Mouse (Mus musculus): Measurements from ENCODE around the gene Ccnj. TPM values are rescaled to one million over a fixed set of nuclear protein-coding genes. Genes with fewer than 3 reads are reported as not detected.
A peak's percentile ranks its signal among the peaks of the same experiment; 100 is the strongest.

Ccnj gene
- polyA plus RNA-seq, 1 experiment from 2014 or later = 2.5 TPM

DNA sequence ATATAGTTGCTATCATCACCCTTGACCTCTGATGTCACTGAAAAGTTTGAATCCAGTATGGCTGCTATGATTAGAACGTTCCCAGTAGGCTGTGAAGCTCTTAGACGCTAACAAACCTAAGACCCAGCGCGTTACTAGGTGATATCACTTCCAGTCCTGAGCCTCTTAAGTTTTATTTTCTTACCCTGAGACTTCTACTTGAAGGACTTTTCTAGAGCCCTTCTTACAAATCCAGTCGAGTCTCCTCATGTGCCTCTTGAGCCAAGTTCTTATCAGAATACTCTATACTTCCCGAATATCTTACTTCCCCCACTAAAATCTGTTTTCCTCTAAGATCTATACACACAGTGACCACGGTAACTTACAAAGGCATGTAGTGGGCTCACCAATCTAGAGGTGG, 7.1 kb downstream of the Ccnj start:
- H3K9me3 ChIP-seq (ENCODE audit: low read length) = no peaks in the 10 kb centered on the region
- ATAC-seq = no peak
- WGBS (ENCODE audit: insufficient replicate concordance) = 78% methylated on average over 7 of the region's 7 CpGs
- no peak for DNase-seq
- no peak overlapping the region for H3K4me2 ChIP-seq (ENCODE audit: low read depth, low read length)
- H3K36me3 ChIP-seq (replicated peaks; ENCODE audit: insufficient read depth, low read length) = peaks cover 26% of the 10 kb centered on the region
- no peak for TF ChIP-seq CTCF (IDR thresholded peaks at IDR 0.05; ENCODE audit: low read depth)
- no peak for TF ChIP-seq EP300 (IDR thresholded peaks at IDR 0.05; ENCODE audit: low read depth)
- no peaks in the 10 kb centered on the region; the same call in 1 of the 2 replicates for H3K4me1 ChIP-seq (ENCODE audit: insufficient read depth)
- H3K4me3 ChIP-seq (ENCODE audit: low read depth, low read length) = no peak overlapping the region
- H3K9ac ChIP-seq (replicated peaks) = no peak overlapping the region
- no peak overlapping the region for H3K27ac ChIP-seq (ENCODE audit: low read depth)
- H3K27me3 ChIP-seq (ENCODE audit: insufficient read depth, low read length) = no peaks in the 10 kb centered on the region

DNA sequence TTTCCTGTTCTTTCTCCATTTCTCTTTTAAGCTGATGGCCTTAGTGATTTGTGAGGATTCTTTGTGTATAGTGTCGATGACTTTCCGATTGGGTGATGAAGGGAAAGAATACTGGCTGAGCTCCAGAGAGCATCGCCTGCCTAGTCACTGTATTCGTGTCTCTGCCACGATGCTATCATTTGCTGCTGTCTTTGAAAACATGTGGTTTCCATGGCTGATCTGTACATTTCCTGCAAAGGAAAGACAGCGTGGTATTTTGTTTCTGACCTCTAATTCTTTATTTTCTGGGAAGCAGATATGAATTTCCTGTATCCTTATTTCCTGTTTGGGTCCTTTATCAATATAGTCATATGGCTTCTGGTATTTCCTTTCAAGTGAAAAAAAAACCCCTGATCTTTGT, 9.2 kb downstream of the Ccnj start:
- Histone ChIP-seq H3K9me3 (ENCODE audit: low read length) (no peaks in the 10 kb centered on the region), H3K27ac (ENCODE audit: low read depth) (no peak overlapping the region), H3K4me3 (ENCODE audit: low read depth, low read length) (no peak overlapping the region), H3K4me1 (ENCODE audit: insufficient read depth) (no peaks in the 10 kb centered on the region), H3K9ac (replicated peaks) (no peak overlapping the region), H3K36me3 (replicated peaks; ENCODE audit: insufficient read depth, low read length) (peaks cover 35% of the 10 kb centered on the region), H3K27me3 (ENCODE audit: insufficient read depth, low read length) (no peaks in the 10 kb centered on the region), H3K4me2 (ENCODE audit: low read depth, low read length) (no peak overlapping the region)
- WGBS (ENCODE audit: insufficient replicate concordance) = 43% methylated on average over 6 of the region's 6 CpGs
- ATAC-seq (peak; percentile 41; the same call in 1 of the 2 replicates), DNase-seq (no peak)
- TF ChIP-seq CTCF (IDR thresholded peaks at IDR 0.05; ENCODE audit: low read depth) = no peak
- TF ChIP-seq EP300 (IDR thresholded peaks at IDR 0.05; ENCODE audit: low read depth) = peak; percentile 70

DNA sequence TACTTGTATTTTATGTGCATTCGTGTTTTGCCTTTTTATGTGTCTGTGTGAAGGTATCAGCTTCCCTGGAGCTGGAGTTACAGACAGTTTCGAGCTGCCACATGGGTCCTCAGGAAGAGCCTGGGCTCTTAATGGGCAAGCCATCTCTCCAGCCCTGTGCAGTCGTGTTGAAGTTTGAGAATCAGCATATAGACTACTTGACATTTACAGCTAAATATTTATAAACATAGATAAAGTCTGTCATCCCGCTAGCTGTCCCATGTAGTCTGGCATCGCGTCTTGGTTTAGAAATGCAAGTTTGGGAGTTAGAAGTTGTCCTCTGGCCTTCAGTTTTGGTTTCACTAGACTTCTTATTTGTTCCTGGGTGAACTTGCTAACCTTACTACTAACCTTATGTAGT, 10.0 kb downstream of the Ccnj start:
- Histone ChIP-seq H3K9me3 (ENCODE audit: low read length) (no peaks in the 10 kb centered on the region), H3K4me1 (ENCODE audit: insufficient read depth) (no peaks in the 10 kb centered on the region), H3K36me3 (replicated peaks; ENCODE audit: insufficient read depth, low read length) (peaks cover 43% of the 10 kb centered on the region), H3K4me3 (ENCODE audit: low read depth, low read length) (no peak overlapping the region), H3K4me2 (ENCODE audit: low read depth, low read length) (no peak overlapping the region), H3K27me3 (ENCODE audit: insufficient read depth, low read length) (no peaks in the 10 kb centered on the region), H3K9ac (replicated peaks) (no peak overlapping the region), H3K27ac (ENCODE audit: low read depth) (no peak overlapping the region)
- TF ChIP-seq EP300 (IDR thresholded peaks at IDR 0.05; ENCODE audit: low read depth) (no peak), CTCF (IDR thresholded peaks at IDR 0.05; ENCODE audit: low read depth) (no peak)
- 72% methylated on average over 6 of the region's 6 CpGs for WGBS (ENCODE audit: insufficient replicate concordance)
- ATAC-seq (no peak), DNase-seq (no peak)

DNA sequence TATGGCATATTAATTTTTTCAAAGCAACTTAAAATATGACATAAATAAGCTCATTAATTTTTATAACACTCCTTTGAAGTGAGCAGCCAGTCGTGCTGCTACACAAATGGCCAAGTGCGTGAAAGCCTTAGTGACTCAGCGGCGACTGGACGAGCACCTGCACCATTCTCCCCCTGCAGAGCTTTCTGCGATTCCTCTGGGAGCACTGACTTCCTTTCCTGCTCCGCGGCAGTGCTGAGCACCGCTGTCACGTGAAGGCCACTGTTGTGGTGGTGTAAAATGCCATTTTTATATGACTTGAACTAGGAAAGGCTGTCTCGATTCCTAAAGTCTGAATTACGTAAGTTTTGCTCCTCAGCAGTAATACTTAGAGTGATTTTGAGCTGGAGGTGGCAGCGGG, 10.5 kb downstream of the Ccnj start:
- Histone ChIP-seq H3K27me3 (ENCODE audit: insufficient read depth, low read length) (no peaks in the 10 kb centered on the region), H3K4me1 (ENCODE audit: insufficient read depth) (no peaks in the 10 kb centered on the region), H3K4me3 (ENCODE audit: low read depth, low read length) (no peak overlapping the region), H3K9me3 (ENCODE audit: low read length) (no peaks in the 10 kb centered on the region), H3K36me3 (replicated peaks; ENCODE audit: insufficient read depth, low read length) (peaks cover 43% of the 10 kb centered on the region), H3K4me2 (ENCODE audit: low read depth, low read length) (no peak overlapping the region), H3K27ac (ENCODE audit: low read depth) (no peak overlapping the region), H3K9ac (replicated peaks) (no peak overlapping the region)
- WGBS (ENCODE audit: insufficient replicate concordance) = 75% methylated on average over 13 of the region's 13 CpGs
- TF ChIP-seq EP300 (IDR thresholded peaks at IDR 0.05; ENCODE audit: low read depth) = no peak
- TF ChIP-seq CTCF (IDR thresholded peaks at IDR 0.05; ENCODE audit: low read depth) = no peak
- ATAC-seq (no peak), DNase-seq (no peak)

DNA sequence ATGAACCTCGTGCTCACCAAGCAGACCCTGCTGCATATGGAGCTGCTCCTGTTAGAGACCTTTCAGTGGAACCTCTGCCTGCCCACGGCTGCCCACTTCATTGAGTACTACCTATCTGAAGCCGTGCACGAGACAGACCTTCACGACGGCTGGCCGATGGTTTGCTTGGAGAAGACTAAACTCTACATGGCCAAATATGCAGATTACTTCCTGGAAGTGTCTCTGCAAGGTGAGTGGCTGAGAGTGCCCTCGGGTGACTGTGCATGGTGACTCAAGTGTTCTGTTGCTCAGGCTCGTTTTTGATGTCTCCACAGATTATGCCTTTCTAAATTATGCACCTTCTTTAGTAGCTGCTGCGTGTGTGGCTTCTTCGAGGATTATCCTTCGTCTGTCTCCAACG, 13.7 kb downstream of the Ccnj start:
- Histone ChIP-seq H3K4me3 (ENCODE audit: low read depth, low read length) (no peak overlapping the region), H3K27me3 (ENCODE audit: insufficient read depth, low read length) (no peaks in the 10 kb centered on the region), H3K9me3 (ENCODE audit: low read length) (no peaks in the 10 kb centered on the region), H3K9ac (replicated peaks) (no peak overlapping the region), H3K4me1 (ENCODE audit: insufficient read depth) (no peaks in the 10 kb centered on the region), H3K36me3 (replicated peaks; ENCODE audit: insufficient read depth, low read length) (peaks cover 30% of the 10 kb centered on the region), H3K4me2 (ENCODE audit: low read depth, low read length) (no peak overlapping the region), H3K27ac (ENCODE audit: low read depth) (no peak overlapping the region)
- TF ChIP-seq CTCF (IDR thresholded peaks at IDR 0.05; ENCODE audit: low read depth) (no peak), EP300 (IDR thresholded peaks at IDR 0.05; ENCODE audit: low read depth) (no peak)
- ATAC-seq (no peak), DNase-seq (no peak)
- WGBS (ENCODE audit: insufficient replicate concordance) = 85% methylated on average over 13 of the region's 13 CpGs

DNA sequence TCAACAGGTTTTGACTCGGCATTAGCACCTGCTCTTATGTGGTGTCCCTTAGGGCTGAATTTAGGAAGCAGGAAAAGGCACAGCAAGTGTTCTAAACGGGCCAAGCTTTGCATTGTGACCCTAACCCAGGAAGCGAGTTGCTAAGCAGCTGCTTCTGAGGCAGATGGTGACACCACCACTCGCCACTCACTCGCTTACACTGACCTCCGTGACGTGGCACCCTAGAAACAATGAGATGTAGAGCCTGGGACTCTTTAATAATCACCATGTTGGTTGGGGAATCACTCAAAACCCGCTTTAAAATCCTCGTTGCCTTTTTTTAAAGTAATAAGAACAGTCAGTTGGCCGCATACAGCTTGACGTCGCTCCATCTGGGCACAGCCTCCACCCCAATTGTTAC, 18.3 kb downstream of the Ccnj start:
- 82% methylated on average over 12 of the region's 12 CpGs for WGBS (ENCODE audit: insufficient replicate concordance)
- no peak overlapping the region for H3K27ac ChIP-seq (ENCODE audit: low read depth)
- TF ChIP-seq EP300 (IDR thresholded peaks at IDR 0.05; ENCODE audit: low read depth) (no peak), CTCF (IDR thresholded peaks at IDR 0.05; ENCODE audit: low read depth) (no peak)
- no peaks in the 10 kb centered on the region for H3K27me3 ChIP-seq (ENCODE audit: insufficient read depth, low read length)
- ATAC-seq (no peak), DNase-seq (no peak)
- peaks cover 29% of the 10 kb centered on the region for H3K36me3 ChIP-seq (replicated peaks; ENCODE audit: insufficient read depth, low read length)
- H3K4me1 ChIP-seq (ENCODE audit: insufficient read depth) = no peaks in the 10 kb centered on the region
- no peaks in the 10 kb centered on the region for H3K9me3 ChIP-seq (ENCODE audit: low read length)
- H3K4me3 ChIP-seq (ENCODE audit: low read depth, low read length) = no peak overlapping the region
- H3K9ac ChIP-seq (replicated peaks) = no peak overlapping the region
- H3K4me2 ChIP-seq (ENCODE audit: low read depth, low read length) = no peak overlapping the region

DNA sequence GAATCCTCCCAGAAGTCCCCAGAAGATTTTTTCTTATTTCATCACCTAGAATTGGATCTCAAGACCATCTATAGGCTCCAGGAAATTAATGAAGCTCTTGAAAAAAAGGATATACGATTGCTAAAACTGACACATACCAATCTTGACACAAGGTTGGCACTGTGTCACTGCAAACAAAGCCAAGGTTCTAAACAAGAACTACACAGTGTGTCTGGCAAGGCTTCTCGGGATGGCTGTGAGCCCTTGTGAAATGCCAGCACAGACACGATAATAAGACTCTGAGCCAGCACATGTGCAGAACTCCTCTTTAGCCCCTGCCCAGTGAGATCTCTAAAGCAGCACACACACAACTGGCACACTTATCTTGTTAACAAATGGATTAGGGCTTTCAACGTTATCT, 28.5 kb downstream of the Ccnj start:
- 49% methylated on average over 4 of the region's 4 CpGs for WGBS (ENCODE audit: insufficient replicate concordance)
- H3K4me1 ChIP-seq (ENCODE audit: insufficient read depth) = no peaks in the 10 kb centered on the region
- no peak for DNase-seq
- H3K4me3 ChIP-seq (ENCODE audit: low read depth, low read length) = no peak overlapping the region
- H3K4me2 ChIP-seq (ENCODE audit: low read depth, low read length) = no peak overlapping the region
- H3K36me3 ChIP-seq (replicated peaks; ENCODE audit: insufficient read depth, low read length) = no peaks in the 10 kb centered on the region
- TF ChIP-seq EP300 (IDR thresholded peaks at IDR 0.05; ENCODE audit: low read depth) = no peak
- no peak for TF ChIP-seq CTCF (IDR thresholded peaks at IDR 0.05; ENCODE audit: low read depth)
- H3K9me3 ChIP-seq (ENCODE audit: low read length) = no peaks in the 10 kb centered on the region
- H3K9ac ChIP-seq (replicated peaks) = no peak overlapping the region
- H3K27ac ChIP-seq (ENCODE audit: low read depth) = no peak overlapping the region
- 0 out of 2 replicates have a peak, but pooled peaks cover 2% of the 10 kb centered on the region for H3K27me3 ChIP-seq (ENCODE audit: insufficient read depth, low read length)
- no peak for ATAC-seq

Measured in liver, postnatal 0 days (tissue).